Mouse (Mus musculus): ENCODE measurements at regions not wholly inside any gene's neighbourhood (a gene's known extent, or its start where the extent isn't known, plus 50 kb on each side); places are given as distances from the start of the nearest gene placed in this dataset.

DNA sequence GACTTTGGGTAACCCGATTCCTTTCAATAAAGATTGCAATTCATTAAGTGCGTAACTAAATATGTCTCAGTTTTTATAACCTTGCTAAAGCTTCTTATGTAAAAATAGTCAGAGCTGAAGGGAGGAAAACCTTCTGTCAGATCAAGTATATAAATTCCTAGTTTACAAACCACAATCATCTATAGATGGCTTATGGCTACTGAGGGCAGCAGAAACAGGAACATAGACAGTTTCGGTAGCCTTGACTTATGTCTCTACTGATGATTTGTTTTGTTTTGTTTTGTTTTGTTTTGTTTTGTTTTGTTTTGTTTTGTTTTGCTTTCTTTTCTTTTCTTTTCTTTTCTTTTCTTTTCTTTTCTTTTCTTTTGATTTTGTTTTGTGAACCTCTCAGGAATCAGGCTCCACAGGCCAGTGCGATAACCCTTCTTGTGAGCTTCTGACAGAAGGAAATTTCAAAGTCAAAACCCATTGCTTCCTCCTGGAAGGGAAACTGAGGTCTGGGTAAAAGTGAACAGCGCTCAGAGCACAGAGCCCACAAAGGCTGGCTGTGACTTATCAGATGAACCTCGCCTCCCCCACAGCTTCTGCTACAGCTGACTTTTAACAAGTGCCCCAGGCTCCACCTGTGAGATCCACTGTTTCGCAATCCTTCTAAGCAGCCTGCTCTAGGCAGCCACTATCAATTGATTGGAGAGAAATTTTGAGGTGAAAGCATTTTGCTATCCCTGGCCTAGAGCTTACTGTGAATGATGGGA is 391.8 kb upstream of the Zfp462 start:
- intact Hi-C loops (cut with DNase I) = no loop called here
- DNase-seq (ENCODE audit: extremely low spot score in 1 of 2, low spot score in 2 of 2) = no peak
- H3K4me3 ChIP-seq = no peak overlapping the region
- no peak for TF ChIP-seq CTCF (IDR thresholded peaks at IDR 0.05)
- H3K27ac ChIP-seq = no peak overlapping the region

DNA sequence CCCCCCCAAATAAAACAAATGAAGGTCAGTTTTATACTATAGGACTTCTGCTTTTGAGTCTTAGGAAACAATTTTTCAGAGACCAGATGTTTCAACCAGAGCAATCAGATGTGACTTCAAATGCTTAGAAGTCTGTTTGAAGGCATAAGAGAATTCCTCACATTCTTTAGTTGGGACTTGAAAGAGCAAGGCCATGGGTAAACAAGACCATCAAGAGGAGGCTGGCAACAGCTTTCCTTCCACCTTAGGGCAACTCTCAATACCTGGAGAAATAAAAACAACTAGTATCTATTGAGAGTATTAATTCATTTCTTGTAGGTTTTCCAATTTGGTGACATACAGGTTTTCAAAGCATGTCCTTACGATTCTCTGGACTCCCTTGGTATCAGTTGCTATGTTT is 381.8 kb upstream of the Zfp462 start:
- no peak overlapping the region for H3K27ac ChIP-seq
- DNase-seq (ENCODE audit: extremely low spot score in 1 of 2, low spot score in 2 of 2) = no peak
- TF ChIP-seq CTCF (IDR thresholded peaks at IDR 0.05) = no peak

DNA sequence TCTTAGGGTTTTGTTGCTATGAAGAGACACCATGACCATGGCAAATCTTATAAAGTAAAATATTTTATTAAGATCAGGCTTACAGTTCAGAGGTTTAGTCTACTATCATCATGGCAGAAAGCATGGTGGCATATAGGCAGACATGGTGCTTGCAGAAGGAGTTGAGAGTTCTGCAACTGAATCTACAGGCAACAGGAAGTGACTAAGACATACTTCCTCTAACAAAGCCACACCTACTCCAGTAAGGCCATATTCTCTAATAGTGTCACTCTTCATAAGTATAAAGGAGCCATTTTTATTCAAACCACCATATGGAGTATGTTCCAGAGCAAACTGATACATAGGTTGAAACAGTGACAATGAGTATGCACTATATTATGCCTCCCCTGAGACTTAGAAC is 371.7 kb upstream of the Zfp462 start:
- DNase-seq (ENCODE audit: extremely low spot score in 1 of 2, low spot score in 2 of 2) = no peak
- Histone ChIP-seq H3K27ac (no peak overlapping the region), H3K4me3 (no peak overlapping the region)
- intact Hi-C loops (cut with DNase I) = no loop called here
- TF ChIP-seq CTCF (IDR thresholded peaks at IDR 0.05) = no peak

More for the DNA sequence above, 381.8 kb upstream of the Zfp462 start:
- H3K4me3 ChIP-seq = no peak overlapping the region
- intact Hi-C loops (cut with DNase I) = no loop called here

DNA sequence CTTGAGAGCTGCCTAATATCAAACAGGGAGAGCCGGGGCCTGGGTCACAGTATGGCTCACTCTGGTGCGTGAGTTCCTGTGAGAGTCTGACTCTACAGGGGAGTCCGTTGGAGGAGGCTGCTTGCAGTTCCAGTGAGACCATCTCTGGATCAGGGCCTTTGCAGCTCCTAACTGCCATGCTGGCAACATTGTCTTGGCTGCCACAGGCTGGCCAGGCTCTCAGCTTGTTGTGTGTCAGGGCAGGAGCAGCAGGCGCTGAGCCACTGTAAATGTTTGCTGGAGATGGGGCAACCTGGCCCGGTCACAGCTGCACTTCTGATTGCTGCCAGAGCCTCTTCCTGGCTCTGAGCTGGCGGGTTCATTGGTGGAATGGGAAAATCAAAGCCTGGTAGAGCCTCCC is 357.7 kb upstream of the Zfp462 start:
- no peak overlapping the region for H3K4me3 ChIP-seq
- intact Hi-C loops (cut with DNase I) = no loop called here
- DNase-seq (ENCODE audit: extremely low spot score in 1 of 2, low spot score in 2 of 2) = no peak
- TF ChIP-seq CTCF (IDR thresholded peaks at IDR 0.05) = no peak
- no peak overlapping the region for H3K27ac ChIP-seq

DNA sequence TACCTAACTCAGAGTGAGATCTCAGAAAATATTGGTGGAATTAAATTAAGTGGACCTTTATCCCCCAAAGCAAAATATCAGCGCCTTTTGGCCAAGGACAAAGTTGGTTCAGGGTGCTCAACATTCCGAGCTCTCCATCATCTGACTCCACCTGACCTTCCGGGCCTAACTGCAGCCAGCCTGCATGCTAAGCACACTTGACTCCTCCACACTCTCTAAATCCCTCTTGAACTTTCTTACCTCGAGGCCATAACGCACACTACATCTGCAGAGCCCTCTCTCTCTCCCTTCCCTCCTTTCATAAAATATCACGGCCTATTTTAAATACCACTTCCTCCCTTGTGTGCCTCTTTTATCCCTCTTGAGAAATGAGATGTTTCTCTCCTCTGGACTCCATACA is 356.1 kb upstream of the Zfp462 start:
- TF ChIP-seq CTCF (IDR thresholded peaks at IDR 0.05) = no peak
- intact Hi-C loops (cut with DNase I) = no loop called here
- Histone ChIP-seq H3K27ac (no peak overlapping the region), H3K4me3 (no peak overlapping the region)
- no peak for DNase-seq (ENCODE audit: extremely low spot score in 1 of 2, low spot score in 2 of 2)

DNA sequence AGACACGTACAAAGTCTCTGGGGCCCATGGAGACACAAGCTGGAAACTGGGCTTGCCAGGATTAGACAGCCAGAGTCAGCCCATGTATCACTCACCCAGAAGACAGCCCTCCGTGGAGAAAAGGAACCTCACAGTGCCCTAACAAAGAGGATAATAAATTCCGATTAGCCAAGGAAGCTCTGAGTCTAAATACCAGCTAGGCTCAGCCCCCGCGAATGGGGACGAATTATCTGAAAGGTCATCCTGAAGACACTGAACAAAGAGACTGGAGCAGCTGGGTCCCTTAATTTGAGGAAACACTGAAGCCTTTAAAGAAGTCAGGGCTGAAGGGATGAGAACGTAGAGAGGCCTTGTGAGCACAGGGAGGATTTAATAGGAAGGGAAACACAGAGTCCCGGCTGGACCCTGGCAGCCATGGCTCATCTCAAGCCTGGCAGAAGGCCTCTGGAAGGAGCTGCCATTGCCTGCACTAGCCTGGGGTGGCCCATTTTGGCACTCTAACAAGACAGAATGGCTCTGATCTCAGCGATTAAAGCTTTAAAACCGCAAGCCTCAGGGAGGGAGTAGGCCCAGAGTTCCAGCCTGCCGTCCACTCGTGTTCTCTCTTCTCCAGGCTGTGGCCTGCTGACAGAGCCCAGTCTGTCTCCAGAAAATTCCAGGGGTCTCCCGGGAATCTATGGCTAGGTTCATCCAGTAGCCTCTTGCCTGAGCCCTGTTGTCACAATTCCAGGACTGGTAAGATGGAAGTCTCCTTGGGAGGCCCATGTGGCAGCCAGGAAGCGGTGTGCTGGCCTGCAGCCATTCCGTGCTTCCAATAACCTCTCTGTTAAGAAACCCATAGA is 343.0 kb upstream of the Zfp462 start:
- intact Hi-C loops (cut with DNase I) = no loop called here
- no peak overlapping the region for H3K27ac ChIP-seq
- DNase-seq (ENCODE audit: extremely low spot score in 1 of 2, low spot score in 2 of 2) = no peak
- no peak for TF ChIP-seq CTCF (IDR thresholded peaks at IDR 0.05)
- no peak overlapping the region for H3K4me3 ChIP-seq

DNA sequence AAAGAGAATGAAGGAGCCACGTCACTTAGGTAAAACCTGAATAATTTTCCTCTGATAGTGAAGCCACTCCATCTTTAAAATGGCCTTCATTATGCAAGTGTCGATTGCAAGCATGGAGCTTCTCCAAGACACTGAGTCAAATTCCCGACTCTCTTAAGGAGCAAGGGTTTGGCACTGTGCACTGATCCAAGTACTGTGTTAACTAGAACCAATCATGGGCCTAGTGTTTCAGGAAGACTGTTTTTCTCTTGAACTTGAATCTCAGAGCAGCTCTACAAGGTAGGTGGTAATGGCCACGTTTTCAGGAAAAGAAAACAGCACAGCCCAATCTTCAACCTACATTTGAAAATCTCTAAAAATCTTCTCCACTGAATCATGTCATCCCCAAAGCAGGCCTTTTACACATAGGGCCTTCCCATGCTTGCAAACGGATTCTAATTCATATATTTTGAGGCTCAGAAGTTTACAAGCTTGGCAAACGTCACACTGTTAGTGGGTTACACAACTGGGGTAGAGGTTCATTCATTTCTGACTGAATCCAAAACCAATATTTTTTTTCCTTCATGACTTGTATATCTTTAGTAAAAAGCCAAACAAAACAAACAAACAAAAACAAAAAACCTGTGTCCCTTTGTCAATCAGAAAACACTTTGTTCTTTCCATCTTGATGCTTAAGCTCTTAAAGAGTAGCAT is 342.2 kb upstream of the Zfp462 start:
- Histone ChIP-seq H3K27ac (no peak overlapping the region), H3K4me3 (no peak overlapping the region)
- intact Hi-C loops (cut with DNase I) = no loop called here
- TF ChIP-seq CTCF (IDR thresholded peaks at IDR 0.05) = no peak
- no peak for DNase-seq (ENCODE audit: extremely low spot score in 1 of 2, low spot score in 2 of 2)

DNA sequence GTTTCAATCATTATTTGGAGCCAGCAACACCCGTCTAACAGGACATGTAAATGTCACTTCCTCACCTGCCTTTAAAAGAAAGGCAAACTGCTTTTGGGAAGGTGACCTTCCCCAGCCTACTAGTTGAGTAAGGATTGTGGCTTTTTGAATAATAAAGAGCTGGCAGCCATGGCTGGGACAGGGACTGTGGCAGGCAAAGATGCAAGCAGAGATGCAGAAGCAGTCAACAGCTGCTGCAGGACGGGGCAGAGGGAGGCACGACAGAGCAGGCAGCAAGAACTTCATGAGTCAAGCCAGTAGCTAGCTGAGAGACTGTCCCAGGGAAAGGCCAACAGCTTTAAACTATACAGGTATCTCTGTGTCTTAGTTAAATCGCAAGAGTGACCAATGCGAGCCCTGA is 334.7 kb upstream of the Zfp462 start:
- Histone ChIP-seq H3K4me3 (no peak overlapping the region), H3K27ac (no peak overlapping the region)
- DNase-seq (ENCODE audit: extremely low spot score in 1 of 2, low spot score in 2 of 2) = no peak
- TF ChIP-seq CTCF (IDR thresholded peaks at IDR 0.05) = no peak
- intact Hi-C loops (cut with DNase I) = no loop called here

DNA sequence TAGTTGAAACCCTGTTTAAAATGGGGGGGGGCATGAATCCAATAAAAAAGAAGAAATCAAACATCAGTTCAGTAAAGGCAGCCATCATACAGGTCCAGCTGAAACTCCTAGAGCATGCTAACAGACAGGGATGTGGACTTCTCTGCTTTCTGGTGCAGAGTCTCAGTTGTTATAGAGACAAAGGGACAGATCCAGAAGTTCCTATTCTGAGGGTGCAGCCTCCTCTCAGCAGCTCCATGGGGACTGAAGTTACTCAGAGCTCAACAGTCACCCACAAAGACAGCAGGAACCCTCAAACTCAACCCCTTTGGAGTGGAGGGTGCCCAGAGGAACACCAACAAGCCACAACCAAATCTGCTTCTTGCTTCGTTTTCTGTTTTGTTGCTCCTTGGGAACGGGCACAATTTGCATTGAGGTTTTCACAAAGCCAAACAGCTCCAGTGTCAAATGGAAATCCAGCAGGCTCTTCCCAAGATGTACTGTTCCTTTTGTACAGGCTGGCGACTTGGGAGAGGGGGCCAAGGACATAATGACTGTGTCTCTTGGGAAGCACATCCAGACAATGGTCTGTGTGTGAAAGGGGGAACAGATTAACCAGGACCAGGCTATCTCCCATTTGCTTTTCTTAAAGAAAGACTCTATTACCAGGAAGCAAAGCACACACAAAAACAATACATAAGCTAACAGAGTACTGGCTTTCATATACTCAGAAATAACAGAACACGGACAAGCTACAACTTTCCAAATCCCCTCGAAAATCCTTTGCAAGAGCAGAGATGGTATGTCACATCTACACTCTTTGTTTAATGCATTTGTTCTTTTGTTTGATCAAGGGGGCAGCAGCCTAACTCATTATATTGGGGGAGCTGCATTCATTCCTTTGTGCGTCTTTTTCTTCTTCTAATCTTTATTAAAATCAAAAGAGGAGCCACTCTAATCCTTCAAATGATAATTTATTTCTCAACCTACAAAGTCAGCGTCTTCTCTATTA is 332.6 kb upstream of the Zfp462 start:
- intact Hi-C loops (cut with DNase I) = no loop called here
- H3K27ac ChIP-seq = no peak overlapping the region

DNA sequence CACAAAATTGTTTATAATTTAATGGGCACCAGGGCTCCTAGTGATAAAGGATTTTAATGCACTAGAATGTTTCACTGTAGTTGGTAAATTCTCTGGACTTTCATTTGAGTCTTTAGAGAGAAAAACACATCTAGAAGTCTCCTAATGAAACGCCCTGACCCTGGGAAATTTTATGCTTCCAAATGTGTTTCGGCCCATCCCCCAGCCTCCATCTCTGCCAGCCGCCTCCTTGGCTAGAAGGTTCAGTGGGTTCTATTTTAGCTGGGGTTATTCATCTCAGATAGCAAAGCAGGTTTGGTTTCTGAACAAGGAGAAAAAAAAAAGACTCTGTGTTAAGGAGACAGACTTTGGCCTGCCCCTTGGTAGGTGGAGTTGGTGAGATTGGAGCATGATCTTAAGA is 331.8 kb upstream of the Zfp462 start:
- no peak for TF ChIP-seq CTCF (IDR thresholded peaks at IDR 0.05)
- no peak overlapping the region for H3K4me3 ChIP-seq
- no peak overlapping the region for H3K27ac ChIP-seq
- DNase-seq (ENCODE audit: extremely low spot score in 1 of 2, low spot score in 2 of 2) = no peak
- intact Hi-C loops (cut with DNase I) = no loop called here

More for the DNA sequence above, 332.6 kb upstream of the Zfp462 start:
- no peak overlapping the region for H3K4me3 ChIP-seq
- TF ChIP-seq CTCF (IDR thresholded peaks at IDR 0.05) = no peak
- DNase-seq (ENCODE audit: extremely low spot score in 1 of 2, low spot score in 2 of 2) = no peak

DNA sequence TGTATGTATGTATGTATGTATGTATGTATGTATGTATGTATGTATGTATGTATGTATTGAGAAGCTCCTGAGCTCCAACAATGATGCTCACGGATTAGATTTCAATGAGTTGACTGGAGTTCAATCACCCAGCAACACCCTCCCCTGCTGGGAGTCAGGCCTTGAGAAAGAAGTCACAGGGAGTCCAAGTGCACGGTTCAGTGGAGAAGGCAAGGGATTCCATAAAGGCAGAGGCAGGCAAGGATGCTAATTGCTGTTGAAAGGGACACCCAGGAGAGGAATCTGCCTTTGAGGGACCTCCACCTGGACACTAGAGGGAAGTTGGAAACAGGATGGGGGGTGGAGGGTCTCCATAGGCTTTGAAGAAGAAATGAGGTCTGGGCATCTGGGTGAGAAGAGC is 331.2 kb upstream of the Zfp462 start:
- intact Hi-C loops (cut with DNase I) = no loop called here
- DNase-seq (ENCODE audit: extremely low spot score in 1 of 2, low spot score in 2 of 2) = no peak
- TF ChIP-seq CTCF (IDR thresholded peaks at IDR 0.05) = no peak
- H3K27ac ChIP-seq = no peak overlapping the region
- H3K4me3 ChIP-seq = no peak overlapping the region

Measured in left cerebral cortex, adult 2 months (tissue).